Mouse (Mus musculus): ENCODE results near the gene Palm2. TPM values are rescaled to one million over a fixed set of nuclear protein-coding genes. Genes with fewer than 3 reads are reported as not detected.
"Not testable (repeated sequence)": the region's sequence is repeated elsewhere in the genome, so short reads cannot be mapped to it uniquely, and the experiment has no call there.

The Palm2 gene
- polyA plus RNA-seq (2015; fragmentation: Nextera tagmentation; extraction: Ambion mirVana) = 2.9 and 5.3 TPM in 2 replicates

DNA sequence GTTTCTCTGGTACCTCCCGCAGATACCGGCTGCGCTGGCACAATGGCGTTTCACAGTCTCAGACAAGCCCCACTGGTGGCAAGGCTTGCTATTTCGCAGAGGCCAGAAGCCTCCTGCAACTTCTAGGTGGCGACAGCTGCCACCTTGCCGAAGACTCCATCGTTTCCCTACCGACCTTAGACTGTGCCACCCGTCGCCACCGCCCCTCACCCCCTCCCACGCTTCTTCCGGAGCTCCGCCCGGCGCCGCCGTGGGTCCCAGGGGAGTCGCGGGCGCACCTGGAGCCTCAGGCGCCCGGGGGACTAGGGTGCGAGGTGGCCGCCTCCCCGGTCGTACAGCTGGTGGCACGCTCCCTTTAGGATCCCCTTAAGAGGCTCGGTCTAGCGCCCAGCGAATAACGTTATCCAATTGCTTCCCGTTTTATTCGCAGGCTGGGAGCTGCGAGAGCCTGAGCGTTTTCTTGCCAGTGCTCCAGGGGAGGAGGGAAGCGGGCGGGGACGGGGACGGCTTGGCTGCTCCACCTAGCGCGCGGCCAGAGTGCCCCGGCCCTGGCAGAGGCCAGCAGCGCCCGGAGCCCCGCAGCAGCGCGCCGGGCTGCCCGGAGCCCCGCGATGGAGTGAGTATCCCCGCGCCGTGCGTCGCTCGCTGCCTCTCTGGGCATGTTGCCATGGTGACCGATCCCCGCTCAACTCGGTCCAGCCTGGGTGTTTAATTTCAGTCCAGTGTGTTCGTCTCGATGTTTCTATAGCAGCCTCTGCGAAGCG, at the start of gene Palm2:
TSS of gene Palm2 (plus strand) at position 307 of the 764 bp plus-strand sequence.
- Histone ChIP-seq H3K4me1 (ENCODE audit: control insufficient read depth, insufficient read depth, low read length) (peaks cover 9% of the 10 kb centered on the region; the same call in 1 of the 2 replicates), H3K27me3 (ENCODE audit: control insufficient read depth, insufficient read depth, low read length) (peaks cover 22% of the 10 kb centered on the region), H3K36me3 (ENCODE audit: control insufficient read depth, insufficient read depth, low read length) (no peaks in the 10 kb centered on the region), H3K27ac (ENCODE audit: low read length) (no peak within 1 kb of the TSS), H3K9me3 (replicated peaks; ENCODE audit: control insufficient read depth, low read length) (no peaks in the 10 kb centered on the region), H3K4me2 (ENCODE audit: low read depth, low read length) (peak within 1 kb of the TSS; percentile 100), H3K9ac (ENCODE audit: low read length) (peak within 1 kb of the TSS; percentile 71), H3K4me3 (replicated peaks; ENCODE audit: low read length) (peak within 1 kb of the TSS; percentile 64)
- ATAC-seq (ENCODE audit: insufficient read depth, low FRiP score) = peak; percentile 72; the same call in 1 of the 2 replicates
- WGBS = under 1% methylated on average over 67 of the region's 67 CpGs

DNA sequence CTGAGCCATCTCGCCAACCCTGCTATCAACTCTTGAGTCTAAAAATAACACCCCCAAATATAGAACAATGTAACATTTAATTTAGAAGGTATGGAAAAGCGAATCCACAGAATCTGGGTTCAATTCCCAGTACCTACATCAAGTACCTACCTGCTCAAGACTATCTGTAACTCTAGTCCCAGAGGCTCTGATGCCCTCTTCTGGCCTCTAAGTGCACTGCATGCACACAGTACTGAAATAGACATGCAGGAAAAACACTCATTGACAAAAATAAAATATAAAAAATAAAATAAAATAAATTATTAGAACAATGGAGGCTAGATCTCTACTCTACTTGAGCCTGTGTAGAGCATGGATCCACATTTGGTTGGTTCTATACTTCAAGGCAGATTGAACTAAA, 49.7 kb upstream of the Palm2 start:
- Histone ChIP-seq H3K27ac (ENCODE audit: low read length) (no peak overlapping the region), H3K4me2 (ENCODE audit: low read depth, low read length) (no peak overlapping the region), H3K36me3 (ENCODE audit: control insufficient read depth, insufficient read depth, low read length) (no peaks in the 10 kb centered on the region), H3K9me3 (replicated peaks; ENCODE audit: control insufficient read depth, low read length) (no peaks in the 10 kb centered on the region), H3K9ac (ENCODE audit: low read length) (no peak overlapping the region), H3K27me3 (ENCODE audit: control insufficient read depth, insufficient read depth, low read length) (no peaks in the 10 kb centered on the region), H3K4me3 (replicated peaks; ENCODE audit: low read length) (no peak overlapping the region), H3K4me1 (ENCODE audit: control insufficient read depth, insufficient read depth, low read length) (no peaks in the 10 kb centered on the region)
- no peak for ATAC-seq (ENCODE audit: insufficient read depth, low FRiP score)
- WGBS = 86% methylated on average over 2 of the region's 2 CpGs

DNA sequence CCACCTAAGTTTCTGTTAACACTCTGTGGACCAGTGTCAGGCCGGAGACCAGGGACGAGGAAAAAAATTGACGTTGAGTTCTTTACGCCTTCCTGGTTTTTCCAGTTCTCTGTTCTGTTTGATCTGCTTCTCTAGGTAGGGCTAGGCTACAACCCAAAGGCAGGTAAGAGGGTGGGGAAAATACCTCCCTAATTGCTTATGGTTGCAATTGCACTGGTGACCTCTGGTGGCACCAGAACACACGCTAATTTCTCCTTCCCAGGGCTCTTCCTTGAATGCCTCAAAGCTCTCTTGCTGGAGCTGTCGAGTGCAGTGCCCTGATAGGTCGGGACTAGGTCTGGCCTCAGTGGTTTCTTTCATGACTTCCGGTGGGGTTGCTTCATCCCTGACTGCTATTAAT, 42.9 kb upstream of the Palm2 start:
- H3K4me1 ChIP-seq (ENCODE audit: control insufficient read depth, insufficient read depth, low read length) = no peaks in the 10 kb centered on the region
- H3K27me3 ChIP-seq (ENCODE audit: control insufficient read depth, insufficient read depth, low read length) = no peaks in the 10 kb centered on the region
- H3K9me3 ChIP-seq (replicated peaks; ENCODE audit: control insufficient read depth, low read length) = no peaks in the 10 kb centered on the region
- no peak overlapping the region for H3K4me3 ChIP-seq (replicated peaks; ENCODE audit: low read length)
- WGBS = 50% methylated on average over 8 of the region's 8 CpGs
- no peak overlapping the region for H3K4me2 ChIP-seq (ENCODE audit: low read depth, low read length)
- H3K36me3 ChIP-seq (ENCODE audit: control insufficient read depth, insufficient read depth, low read length) = no peaks in the 10 kb centered on the region
- peak; percentile 80 for ATAC-seq (ENCODE audit: insufficient read depth, low FRiP score)
- H3K27ac ChIP-seq (ENCODE audit: low read length) = no peak overlapping the region
- H3K9ac ChIP-seq (ENCODE audit: low read length) = no peak overlapping the region

DNA sequence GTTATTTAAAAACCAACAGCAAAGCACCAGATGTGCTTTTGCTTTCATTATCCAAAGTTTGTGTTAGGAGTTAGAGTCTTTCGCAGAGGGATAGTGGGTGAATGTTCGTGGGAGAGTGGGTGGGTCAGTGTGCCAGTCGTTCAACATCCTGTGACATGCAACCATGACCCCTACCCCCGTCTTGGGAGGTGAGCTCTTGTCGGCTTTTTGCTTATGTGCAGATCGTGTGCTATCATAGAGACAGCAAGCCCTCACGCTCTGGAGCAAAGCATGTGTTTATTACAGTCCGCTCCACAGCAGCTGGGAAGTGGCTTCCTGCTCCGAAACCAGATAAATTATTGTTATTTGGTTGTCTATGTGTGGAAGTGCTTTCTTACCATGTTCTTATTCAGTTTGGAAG, 37.6 kb upstream of the Palm2 start:
- Histone ChIP-seq H3K27me3 (ENCODE audit: control insufficient read depth, insufficient read depth, low read length) (no peaks in the 10 kb centered on the region), H3K9me3 (replicated peaks; ENCODE audit: control insufficient read depth, low read length) (no peaks in the 10 kb centered on the region), H3K4me3 (replicated peaks; ENCODE audit: low read length) (peak overlapping the region; percentile 14), H3K9ac (ENCODE audit: low read length) (no peak overlapping the region), H3K27ac (ENCODE audit: low read length) (no peak overlapping the region), H3K4me1 (ENCODE audit: control insufficient read depth, insufficient read depth, low read length) (no peaks in the 10 kb centered on the region), H3K4me2 (ENCODE audit: low read depth, low read length) (0 out of 2 replicates have a peak overlapping the region, but pooled peaks have one; percentile 5), H3K36me3 (ENCODE audit: control insufficient read depth, insufficient read depth, low read length) (no peaks in the 10 kb centered on the region)
- WGBS = 31% methylated on average over 9 of the region's 9 CpGs
- ATAC-seq (ENCODE audit: insufficient read depth, low FRiP score) = no peak

DNA sequence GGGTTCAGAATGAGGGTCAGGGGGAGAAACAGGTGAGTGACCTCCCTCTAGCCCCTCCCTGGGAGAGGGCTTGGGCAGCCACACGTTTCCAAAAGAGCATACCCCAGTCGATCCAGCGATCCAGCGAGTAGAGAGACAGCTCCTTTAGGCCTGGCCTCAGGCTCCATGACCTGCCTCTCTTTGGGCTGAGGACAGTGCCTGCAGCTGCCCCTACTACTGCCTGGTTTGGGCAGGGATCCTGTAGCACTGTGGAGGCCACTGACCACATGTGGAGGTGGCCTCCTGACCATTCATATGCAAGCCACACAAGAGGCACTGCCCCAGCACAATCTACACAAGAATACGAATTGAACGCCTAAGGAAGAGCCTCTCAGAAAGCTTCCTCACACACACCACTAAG, 21.7 kb upstream of the Palm2 start:
- H3K36me3 ChIP-seq (ENCODE audit: control insufficient read depth, insufficient read depth, low read length); ATAC-seq (ENCODE audit: insufficient read depth, low FRiP score); H3K4me1 ChIP-seq (ENCODE audit: control insufficient read depth, insufficient read depth, low read length); H3K4me2 ChIP-seq (ENCODE audit: low read depth, low read length); H3K9me3 ChIP-seq (replicated peaks; ENCODE audit: control insufficient read depth, low read length); H3K27ac ChIP-seq (ENCODE audit: low read length); H3K4me3 ChIP-seq (replicated peaks; ENCODE audit: low read length); H3K27me3 ChIP-seq (ENCODE audit: control insufficient read depth, insufficient read depth, low read length); H3K9ac ChIP-seq (ENCODE audit: low read length): not testable (repeated sequence)
- 54% methylated on average over 6 of the region's 6 CpGs for WGBS

DNA sequence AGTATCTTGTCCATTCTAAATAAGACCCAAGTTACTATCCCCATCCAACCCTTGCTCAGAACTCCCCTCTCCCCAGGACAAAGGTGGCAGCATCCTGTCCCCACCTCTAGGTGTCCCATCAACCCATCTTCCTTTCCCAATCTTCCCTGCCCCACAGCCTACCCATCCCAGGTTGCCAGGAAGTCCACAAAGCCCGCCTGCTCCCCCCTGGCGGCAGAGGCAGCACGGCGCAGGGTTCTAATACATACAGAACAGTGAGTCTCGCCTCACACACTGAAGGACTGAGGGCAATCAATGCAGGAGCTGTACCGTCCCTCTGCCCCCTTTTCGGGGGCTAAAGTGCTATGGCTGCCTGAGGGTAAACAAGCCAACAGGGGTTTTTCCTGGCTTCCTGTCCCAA, 21.0 kb upstream of the Palm2 start:
- Histone ChIP-seq H3K9me3 (replicated peaks; ENCODE audit: control insufficient read depth, low read length) (no peaks in the 10 kb centered on the region), H3K27ac (ENCODE audit: low read length) (no peak overlapping the region), H3K9ac (ENCODE audit: low read length) (no peak overlapping the region), H3K4me3 (replicated peaks; ENCODE audit: low read length) (no peak overlapping the region), H3K4me1 (ENCODE audit: control insufficient read depth, insufficient read depth, low read length) (no peaks in the 10 kb centered on the region), H3K4me2 (ENCODE audit: low read depth, low read length) (no peak overlapping the region), H3K27me3 (ENCODE audit: control insufficient read depth, insufficient read depth, low read length) (no peaks in the 10 kb centered on the region), H3K36me3 (ENCODE audit: control insufficient read depth, insufficient read depth, low read length) (no peaks in the 10 kb centered on the region)
- ATAC-seq (ENCODE audit: insufficient read depth, low FRiP score) = no peak
- 49% methylated on average over 7 of the region's 7 CpGs for WGBS

DNA sequence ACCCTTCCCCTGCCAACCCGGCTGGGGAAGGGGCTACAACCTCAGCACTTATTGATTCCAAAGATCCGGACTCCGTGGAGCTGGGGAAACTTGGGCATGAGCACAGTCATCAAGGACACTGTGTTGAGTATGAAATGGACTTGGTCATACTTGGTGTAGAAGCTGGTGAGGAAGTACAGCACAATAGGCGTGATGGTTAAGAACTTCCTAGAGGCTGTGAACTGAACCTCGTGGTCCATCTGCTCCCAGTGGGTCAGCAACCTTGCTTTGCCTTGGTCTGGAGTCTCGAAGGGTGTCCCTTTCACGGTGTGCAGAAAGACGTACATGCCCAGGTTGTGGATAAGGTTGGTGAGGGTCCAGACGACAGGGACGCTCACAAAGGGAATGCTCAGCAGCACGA, 20.4 kb upstream of the Palm2 start:
- WGBS = 85% methylated on average over 11 of the region's 11 CpGs
- H3K4me2 ChIP-seq (ENCODE audit: low read depth, low read length); H3K4me1 ChIP-seq (ENCODE audit: control insufficient read depth, insufficient read depth, low read length); H3K4me3 ChIP-seq (replicated peaks; ENCODE audit: low read length); H3K9ac ChIP-seq (ENCODE audit: low read length); H3K27me3 ChIP-seq (ENCODE audit: control insufficient read depth, insufficient read depth, low read length); H3K9me3 ChIP-seq (replicated peaks; ENCODE audit: control insufficient read depth, low read length); H3K36me3 ChIP-seq (ENCODE audit: control insufficient read depth, insufficient read depth, low read length); H3K27ac ChIP-seq (ENCODE audit: low read length); ATAC-seq (ENCODE audit: insufficient read depth, low FRiP score): not testable (repeated sequence)

DNA sequence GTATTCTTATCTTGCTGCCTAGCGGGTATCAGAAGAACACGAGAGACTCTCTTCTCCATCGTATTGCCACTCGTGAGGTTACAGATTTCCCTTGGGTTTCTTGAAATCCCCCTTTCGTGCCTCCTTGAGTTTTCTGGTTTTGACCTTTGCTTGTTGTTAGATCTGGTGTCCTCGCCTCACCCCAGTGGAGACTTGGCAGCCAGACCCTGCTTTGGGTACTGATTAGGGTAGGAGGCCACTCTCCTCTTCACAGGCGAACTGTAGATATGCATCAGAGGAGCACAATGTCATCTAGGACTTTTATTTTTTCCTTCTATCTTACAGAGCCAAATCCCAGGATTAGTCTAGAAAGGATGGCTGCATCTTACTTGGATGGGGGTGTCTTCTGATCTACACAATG, 10.0 kb upstream of the Palm2 start:
- no peak for ATAC-seq (ENCODE audit: insufficient read depth, low FRiP score)
- Histone ChIP-seq H3K4me3 (replicated peaks; ENCODE audit: low read length) (no peak overlapping the region), H3K4me1 (ENCODE audit: control insufficient read depth, insufficient read depth, low read length) (no peaks in the 10 kb centered on the region), H3K27me3 (ENCODE audit: control insufficient read depth, insufficient read depth, low read length) (no peaks in the 10 kb centered on the region), H3K9me3 (replicated peaks; ENCODE audit: control insufficient read depth, low read length) (no peaks in the 10 kb centered on the region), H3K4me2 (ENCODE audit: low read depth, low read length) (no peak overlapping the region), H3K36me3 (ENCODE audit: control insufficient read depth, insufficient read depth, low read length) (no peaks in the 10 kb centered on the region), H3K27ac (ENCODE audit: low read length) (no peak overlapping the region), H3K9ac (ENCODE audit: low read length) (no peak overlapping the region)
- 87% methylated on average over 7 of the region's 7 CpGs for WGBS

DNA sequence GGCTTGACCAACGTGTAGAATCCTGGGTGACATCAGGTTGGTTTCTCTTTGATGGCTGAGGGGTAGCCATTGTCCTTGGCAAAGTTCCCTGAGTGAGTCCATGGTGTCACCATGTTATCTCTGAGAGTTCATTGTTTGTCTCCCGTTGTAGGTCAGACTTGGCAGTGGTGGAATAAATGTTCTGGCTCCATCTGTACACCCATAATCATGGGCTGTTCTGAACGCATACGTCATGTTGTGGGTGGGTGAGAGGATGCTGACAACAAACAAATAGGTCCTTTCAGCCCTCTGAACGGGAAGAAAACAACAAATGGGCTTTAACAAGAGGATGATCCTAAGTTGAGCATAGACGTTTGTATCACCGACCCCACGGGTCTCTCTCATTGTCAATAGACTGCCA, 5.7 kb upstream of the Palm2 start:
- no peaks in the 10 kb centered on the region for H3K9me3 ChIP-seq (replicated peaks; ENCODE audit: control insufficient read depth, low read length)
- 75% methylated on average over 8 of the region's 8 CpGs for WGBS
- no peak overlapping the region for H3K4me2 ChIP-seq (ENCODE audit: low read depth, low read length)
- no peaks in the 10 kb centered on the region for H3K4me1 ChIP-seq (ENCODE audit: control insufficient read depth, insufficient read depth, low read length)
- H3K9ac ChIP-seq (ENCODE audit: low read length) = no peak overlapping the region
- H3K36me3 ChIP-seq (ENCODE audit: control insufficient read depth, insufficient read depth, low read length) = no peaks in the 10 kb centered on the region
- no peak overlapping the region for H3K27ac ChIP-seq (ENCODE audit: low read length)
- no peak overlapping the region for H3K4me3 ChIP-seq (replicated peaks; ENCODE audit: low read length)
- ATAC-seq (ENCODE audit: insufficient read depth, low FRiP score) = no peak
- peaks cover 10% of the 10 kb centered on the region for H3K27me3 ChIP-seq (ENCODE audit: control insufficient read depth, insufficient read depth, low read length)
